Mouse (Mus musculus): ENCODE measurements around the gene D17H6S53E. TPM values are rescaled to one million over a fixed set of nuclear protein-coding genes. Genes with fewer than 3 reads are reported as not detected.
"Not testable (repeated sequence)": the region's sequence is repeated elsewhere in the genome, so short reads cannot be mapped to it uniquely, and the experiment has no call there.

D17H6S53E gene
- polyA plus RNA-seq, 1 experiment from 2014 or later, result 9.4 TPM

GRCm38 (mm10) chr17:35104079-35104478, 22.1 kb upstream of the D17H6S53E start:
- H3K27ac ChIP-seq, result no peak overlapping the region
- WGBS, result 92% methylated on average over 7 of the region's 7 CpGs
- no peak overlapping the region for H3K4me2 ChIP-seq (replicated peaks)
- ATAC-seq, result no peak
- no peak overlapping the region for H3K9ac ChIP-seq (replicated peaks)
- H3K36me3 ChIP-seq, result peaks cover 50% of the 10 kb centered on the region
- H3K4me1 ChIP-seq (replicated peaks), result peaks cover 7% of the 10 kb centered on the region
- H3K4me3 ChIP-seq (replicated peaks), result no peak overlapping the region
- H3K27me3 ChIP-seq, result no peaks in the 10 kb centered on the region
- H3K9me3 ChIP-seq, result no peaks in the 10 kb centered on the region

- WGBS, result 69% methylated on average over 6 of the region's 6 CpGs
Observed at GRCm38 (mm10) chr17:35104754-35105153, 21.4 kb upstream of the D17H6S53E start.

GRCm38 (mm10) chr17:35105740-35106389, 20.3 kb upstream of the D17H6S53E start:
- H3K4me1 ChIP-seq (replicated peaks), result peaks cover 7% of the 10 kb centered on the region
- WGBS, result 19% methylated on average over 13 of the region's 13 CpGs
- no peaks in the 10 kb centered on the region for H3K27me3 ChIP-seq
- H3K4me3 ChIP-seq (replicated peaks), result 0 out of 2 replicates have a peak overlapping the region, but pooled peaks have one; percentile 13
- H3K27ac ChIP-seq, result peak overlapping the region; percentile 40
- ATAC-seq, result peak; percentile 35
- H3K9me3 ChIP-seq, result no peaks in the 10 kb centered on the region
- peak overlapping the region; percentile 41 for H3K4me2 ChIP-seq (replicated peaks)
- H3K9ac ChIP-seq (replicated peaks), result peak overlapping the region; percentile 61
- peaks cover 32% of the 10 kb centered on the region for H3K36me3 ChIP-seq

More at GRCm38 (mm10) chr17:35104754-35105153, 21.4 kb upstream of the D17H6S53E start:
- H3K27me3 ChIP-seq, result no peaks in the 10 kb centered on the region
- no peak for ATAC-seq
- no peak overlapping the region for H3K4me3 ChIP-seq (replicated peaks)
- H3K4me2 ChIP-seq (replicated peaks), result no peak overlapping the region
- no peaks in the 10 kb centered on the region for H3K9me3 ChIP-seq
- H3K9ac ChIP-seq (replicated peaks), result 0 out of 2 replicates have a peak overlapping the region, but pooled peaks have one; percentile 8
- peaks cover 43% of the 10 kb centered on the region for H3K36me3 ChIP-seq
- H3K4me1 ChIP-seq (replicated peaks), result peaks cover 7% of the 10 kb centered on the region
- no peak overlapping the region for H3K27ac ChIP-seq

- Histone ChIP-seq H3K4me2 (replicated peaks) (no peak overlapping the region), H3K4me3 (replicated peaks) (no peak overlapping the region), H3K27me3 (no peaks in the 10 kb centered on the region), H3K27ac (peak overlapping the region; percentile 40), H3K9ac (replicated peaks) (no peak overlapping the region; the same call in 1 of the 2 replicates), H3K4me1 (replicated peaks) (peaks cover 7% of the 10 kb centered on the region), H3K9me3 (no peaks in the 10 kb centered on the region), H3K36me3 (peaks cover 25% of the 10 kb centered on the region)
- ATAC-seq, result peak; percentile 24; the same call in 1 of the 2 replicates
- WGBS, result 67% methylated on average over 3 of the region's 3 CpGs
Observed at GRCm38 (mm10) chr17:35106522-35106921, 19.7 kb upstream of the D17H6S53E start.

GRCm38 (mm10) chr17:35108097-35108496, 18.1 kb upstream of the D17H6S53E start, which contains the start of gene Ly6g5c:
TSS of gene Ly6g5c (plus strand) at chr17:35108279.
- Histone ChIP-seq H3K9ac (replicated peaks) (0 out of 2 replicates have a peak within 1 kb of the TSS, but pooled peaks have one; percentile 15), H3K27ac (no peak within 1 kb of the TSS), H3K4me3 (replicated peaks) (no peak within 1 kb of the TSS), H3K27me3 (no peaks in the 10 kb centered on the region), H3K4me2 (replicated peaks) (no peak within 1 kb of the TSS), H3K4me1 (replicated peaks) (peaks cover 7% of the 10 kb centered on the region), H3K9me3 (no peaks in the 10 kb centered on the region), H3K36me3 (peaks cover 10% of the 10 kb centered on the region)
- ATAC-seq, result no peak
- WGBS, result 87% methylated on average over 6 of the region's 6 CpGs

GRCm38 (mm10) chr17:35111774-35112173, 14.4 kb upstream of the D17H6S53E start:
- H3K9me3 ChIP-seq, result no peaks in the 10 kb centered on the region
- 71% methylated on average over 9 of the region's 9 CpGs for WGBS
- H3K4me3 ChIP-seq (replicated peaks), result no peak overlapping the region
- no peak overlapping the region for H3K27ac ChIP-seq
- H3K9ac ChIP-seq (replicated peaks), result no peak overlapping the region
- H3K27me3 ChIP-seq, result no peaks in the 10 kb centered on the region
- no peaks in the 10 kb centered on the region for H3K4me1 ChIP-seq (replicated peaks)
- H3K36me3 ChIP-seq, result peaks cover 28% of the 10 kb centered on the region
- H3K4me2 ChIP-seq (replicated peaks), result no peak overlapping the region
- no peak for ATAC-seq

GRCm38 (mm10) chr17:35115046-35116019, 10.8 kb upstream of the D17H6S53E start, which contains the start of gene Ly6g5b:
TSS of gene Ly6g5b (minus strand) at chr17:35115428.
- peaks cover 9% of the 10 kb centered on the region for H3K4me1 ChIP-seq (replicated peaks)
- peaks cover 52% of the 10 kb centered on the region for H3K36me3 ChIP-seq
- no peak within 1 kb of the TSS for H3K4me3 ChIP-seq (replicated peaks)
- WGBS, result 88% methylated on average over 8 of the region's 8 CpGs
- H3K9ac ChIP-seq (replicated peaks), result 0 out of 2 replicates have a peak within 1 kb of the TSS, but pooled peaks have one; percentile 14
- no peak within 1 kb of the TSS for H3K27ac ChIP-seq
- no peak for ATAC-seq
- no peak within 1 kb of the TSS for H3K4me2 ChIP-seq (replicated peaks)
- H3K9me3 ChIP-seq, result no peaks in the 10 kb centered on the region
- H3K27me3 ChIP-seq, result no peaks in the 10 kb centered on the region

- peak overlapping the region; percentile 94 for H3K4me3 ChIP-seq (replicated peaks)
- H3K9me3 ChIP-seq, result no peaks in the 10 kb centered on the region
- peaks cover 30% of the 10 kb centered on the region for H3K4me1 ChIP-seq (replicated peaks)
- peaks cover 53% of the 10 kb centered on the region for H3K36me3 ChIP-seq
- peak overlapping the region; percentile 98 for H3K4me2 ChIP-seq (replicated peaks)
- peak overlapping the region; percentile 97 for H3K9ac ChIP-seq (replicated peaks)
- under 1% methylated on average over 33 of the region's 33 CpGs for WGBS
- H3K27me3 ChIP-seq, result no peaks in the 10 kb centered on the region
- ATAC-seq, result no peak
- peak overlapping the region; percentile 57 for H3K27ac ChIP-seq
Observed at GRCm38 (mm10) chr17:35120745-35121142, 5.4 kb upstream of the D17H6S53E start.

- Histone ChIP-seq H3K4me2 (replicated peaks) (peak within 1 kb of the TSS; percentile 98), H3K9ac (replicated peaks) (peak within 1 kb of the TSS; percentile 97), H3K4me3 (replicated peaks) (peak within 1 kb of the TSS; percentile 94), H3K27ac (peak within 1 kb of the TSS; percentile 94), H3K27me3 (no peaks in the 10 kb centered on the region), H3K4me1 (replicated peaks) (peaks cover 36% of the 10 kb centered on the region), H3K9me3 (no peaks in the 10 kb centered on the region), H3K36me3 (peaks cover 47% of the 10 kb centered on the region)
- ATAC-seq, result peak; percentile 96
- WGBS, result under 1% methylated on average over 50 of the region's 50 CpGs
Observed at GRCm38 (mm10) chr17:35121143-35121799, 4.9 kb upstream of the D17H6S53E start, which contains the start of gene Gpank1. TSS of gene Gpank1 (plus strand) at chr17:35121455.

GRCm38 (mm10) chr17:35121871-35122303, 4.3 kb upstream of the D17H6S53E start, which contains the start of gene Csnk2b:
TSS of gene Csnk2b (minus strand) at chr17:35122053.
- Histone ChIP-seq H3K9me3 (no peaks in the 10 kb centered on the region), H3K4me1 (replicated peaks) (peaks cover 42% of the 10 kb centered on the region), H3K27me3 (no peaks in the 10 kb centered on the region), H3K9ac (replicated peaks) (peak within 1 kb of the TSS; percentile 97), H3K4me3 (replicated peaks) (peak within 1 kb of the TSS; percentile 94), H3K4me2 (replicated peaks) (peak within 1 kb of the TSS; percentile 98), H3K36me3 (peaks cover 44% of the 10 kb centered on the region), H3K27ac (peak within 1 kb of the TSS; percentile 94)
- ATAC-seq, result no peak; the same call in 1 of the 2 replicates
- WGBS, result under 1% methylated on average over 19 of the region's 19 CpGs

GRCm38 (mm10) chr17:35123287-35123686, 2.9 kb upstream of the D17H6S53E start:
- H3K9ac ChIP-seq (replicated peaks); H3K27ac ChIP-seq; H3K4me2 ChIP-seq (replicated peaks); H3K27me3 ChIP-seq; H3K4me3 ChIP-seq (replicated peaks); ATAC-seq; H3K9me3 ChIP-seq: not testable (repeated sequence)
- H3K36me3 ChIP-seq, result peaks cover 35% of the 10 kb centered on the region
- peaks cover 52% of the 10 kb centered on the region for H3K4me1 ChIP-seq (replicated peaks)
- 94% methylated on average over 9 of the region's 9 CpGs for WGBS
